Mouse (Mus musculus): Measurements from ENCODE around the gene Mospd3. TPM values are rescaled to one million over a fixed set of nuclear protein-coding genes. Genes with fewer than 3 reads are reported as not detected.
A peak's percentile ranks its signal among the peaks of the same experiment; 100 is the strongest.
"Not testable (repeated sequence)": the region's sequence is repeated elsewhere in the genome, so short reads cannot be mapped to it uniquely, and the experiment has no call there.

Mospd3 gene
- total RNA-seq, 4 experiments from 2014 or later: 19.2 to 28.5 (median 26.2) TPM

DNA sequence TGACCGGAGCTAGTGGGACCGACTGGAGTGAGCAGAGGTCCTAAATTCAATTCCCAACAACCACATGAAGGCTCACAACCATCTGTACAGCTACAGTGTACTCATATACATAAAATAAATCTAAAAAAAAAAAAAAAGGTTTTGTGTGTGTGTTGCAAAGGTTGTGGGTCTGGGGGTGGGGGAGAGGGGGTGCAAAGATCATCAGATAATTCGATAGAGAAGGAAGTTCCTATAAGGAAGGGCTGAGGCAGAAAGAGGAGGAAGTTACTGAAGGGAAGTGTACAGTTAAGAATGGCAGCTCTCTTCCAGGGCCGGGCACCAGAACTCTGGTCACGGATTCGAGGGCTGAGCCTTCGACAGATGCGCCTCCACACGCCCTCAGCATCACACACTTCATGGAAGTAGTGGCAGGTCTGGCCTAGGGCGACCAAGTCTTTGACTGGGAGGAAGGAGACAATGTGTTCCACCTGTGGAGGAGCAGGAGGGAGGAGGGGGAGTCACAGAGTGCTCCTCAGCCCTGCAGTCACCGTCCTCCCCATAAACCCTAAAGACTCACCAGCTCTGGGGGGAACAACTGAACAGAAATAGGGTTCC, 23.2 kb upstream of the Mospd3 start:
- DNase-seq (ENCODE audit: low spot score in 2 of 2): no peak

DNA sequence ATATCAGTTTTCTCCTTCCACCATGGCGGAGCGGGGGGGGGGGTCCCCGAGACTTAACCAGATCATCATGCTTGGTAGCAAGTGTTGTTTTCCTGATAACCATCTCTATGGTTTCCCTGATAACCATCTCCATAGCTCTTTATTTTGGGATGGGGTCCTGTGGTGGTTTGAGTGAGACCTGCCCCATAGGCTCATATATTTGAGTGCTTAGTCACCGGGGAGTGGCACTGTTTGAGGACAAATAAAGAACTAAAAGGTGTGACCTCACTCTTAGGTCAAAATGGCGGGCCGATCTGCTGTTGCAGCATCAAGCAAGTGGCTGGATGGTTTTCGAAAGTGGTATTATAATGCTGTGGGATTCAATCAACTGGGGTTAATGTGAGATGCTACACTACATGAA, 14.5 kb upstream of the Mospd3 start:
- DNase-seq (ENCODE audit: low spot score in 2 of 2): no peak

DNA sequence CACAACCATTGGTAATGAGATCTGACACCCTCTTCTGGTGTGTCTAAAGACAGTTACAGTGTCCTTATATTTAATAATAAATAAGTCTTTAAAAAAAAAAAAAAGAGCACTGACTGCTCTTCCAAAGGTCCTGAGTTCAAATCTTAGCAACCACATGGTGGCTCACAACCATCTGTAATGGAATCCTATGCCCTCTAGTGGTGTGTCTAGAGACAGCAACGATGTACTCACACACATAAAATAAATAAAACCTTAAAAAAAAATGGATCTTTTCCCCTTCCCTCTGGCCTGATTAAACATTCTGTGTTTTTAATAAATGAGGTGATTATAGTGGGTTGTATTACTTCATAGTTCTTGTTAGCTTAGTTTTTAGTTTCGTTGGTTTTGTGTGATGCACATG, 14.1 kb upstream of the Mospd3 start:
- DNase-seq (ENCODE audit: low spot score in 2 of 2): not testable (repeated sequence)

DNA sequence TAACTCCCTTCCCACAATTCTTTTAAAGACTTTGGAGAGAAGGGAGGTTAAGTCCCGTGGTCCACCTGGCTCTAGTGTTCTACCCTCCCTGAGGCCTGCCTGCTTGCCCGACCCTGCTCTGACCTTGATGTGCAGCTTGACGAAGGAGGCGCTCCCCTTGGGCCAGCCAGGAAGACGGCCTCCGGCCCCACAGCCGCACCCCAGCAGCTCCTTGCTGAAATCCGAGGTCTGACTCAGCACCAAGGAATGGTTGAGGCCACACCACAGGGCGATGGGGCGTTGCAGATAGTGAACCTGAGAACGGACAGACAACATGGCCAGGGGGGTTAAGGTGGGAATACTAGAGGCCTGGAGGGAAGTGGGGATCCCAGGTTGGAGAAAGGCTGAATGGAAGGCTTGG, 12.7 kb upstream of the Mospd3 start, which contains the start of gene Pcolce:
Pcolce (minus strand) TSS at position 235 of the 400 bp plus-strand sequence.
- no peak for DNase-seq (ENCODE audit: low spot score in 2 of 2)

DNA sequence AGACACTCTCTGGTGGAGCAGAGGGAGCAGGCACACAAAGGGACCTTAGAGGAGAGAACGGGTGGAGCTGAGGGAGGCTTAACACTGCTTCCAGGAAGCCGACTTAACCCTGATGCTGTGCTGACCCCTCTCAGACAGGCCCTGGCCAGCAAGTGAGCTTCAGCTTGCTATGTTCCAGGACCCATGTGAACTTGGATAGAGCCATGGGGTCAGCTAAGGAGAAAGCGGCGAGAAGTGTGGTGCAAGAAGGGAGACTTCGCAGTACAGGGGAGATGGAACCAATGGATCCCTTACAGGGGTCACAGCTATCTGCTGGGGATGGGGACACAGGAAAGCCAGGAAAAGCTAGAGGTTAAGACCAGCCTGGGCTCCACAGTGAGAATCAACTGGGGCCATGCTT, 12.2 kb upstream of the Mospd3 start:
- DNase-seq (ENCODE audit: low spot score in 2 of 2): no peak

DNA sequence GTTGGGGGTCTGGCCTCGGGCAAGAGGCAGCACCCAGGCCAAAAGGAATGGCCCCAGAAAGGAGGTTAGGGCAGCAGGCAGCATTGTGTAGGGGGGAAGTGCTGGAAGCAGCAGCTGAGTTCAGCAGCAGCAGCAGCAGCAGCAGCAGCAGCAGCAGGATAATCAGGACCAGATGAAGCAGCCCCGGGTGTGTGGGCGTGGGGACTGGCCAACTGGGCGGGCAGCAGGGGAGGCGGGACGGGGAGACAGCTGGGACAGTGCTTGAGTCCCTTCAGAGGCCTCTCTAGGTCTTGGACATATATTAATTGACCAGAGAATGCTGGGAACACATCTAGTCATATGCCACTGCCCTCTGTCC, 10.4 kb upstream of the Mospd3 start:
- no peak for DNase-seq (ENCODE audit: low spot score in 2 of 2)

DNA sequence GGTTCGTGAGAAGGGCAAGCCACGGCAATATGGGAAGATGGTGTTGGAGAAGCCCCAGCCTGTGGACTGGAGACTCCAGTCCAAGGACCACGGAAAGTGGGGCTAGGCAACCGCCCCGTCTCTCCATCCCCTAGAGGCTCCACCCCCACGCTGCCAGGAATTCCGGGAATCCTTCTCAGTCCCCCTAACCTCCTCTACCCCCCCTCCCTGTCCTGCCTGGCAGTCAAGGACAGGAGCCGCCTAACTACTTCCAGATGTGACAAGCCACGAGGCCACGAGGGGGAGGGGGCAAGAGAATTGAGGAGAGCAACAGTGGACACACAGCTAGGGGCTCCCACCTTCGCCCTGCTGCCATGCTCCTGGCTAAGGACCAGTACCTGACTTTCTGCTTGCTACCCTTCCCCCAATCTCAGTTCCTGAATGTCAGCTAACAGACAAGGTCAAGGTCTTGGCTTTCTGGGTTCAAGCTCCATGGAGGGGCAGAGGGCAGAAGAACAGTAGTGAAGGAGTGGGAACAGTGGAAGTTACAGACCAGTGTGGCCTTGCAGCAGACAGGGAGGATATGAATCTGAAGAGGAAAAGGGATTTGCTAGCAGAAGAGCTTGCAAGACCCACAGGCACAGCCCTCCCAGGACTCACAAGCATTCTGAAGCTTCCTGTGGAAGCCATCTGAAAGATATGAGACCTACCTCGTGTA, 9.8 kb upstream of the Mospd3 start:
- DNase-seq (ENCODE audit: low spot score in 2 of 2): no peak

DNA sequence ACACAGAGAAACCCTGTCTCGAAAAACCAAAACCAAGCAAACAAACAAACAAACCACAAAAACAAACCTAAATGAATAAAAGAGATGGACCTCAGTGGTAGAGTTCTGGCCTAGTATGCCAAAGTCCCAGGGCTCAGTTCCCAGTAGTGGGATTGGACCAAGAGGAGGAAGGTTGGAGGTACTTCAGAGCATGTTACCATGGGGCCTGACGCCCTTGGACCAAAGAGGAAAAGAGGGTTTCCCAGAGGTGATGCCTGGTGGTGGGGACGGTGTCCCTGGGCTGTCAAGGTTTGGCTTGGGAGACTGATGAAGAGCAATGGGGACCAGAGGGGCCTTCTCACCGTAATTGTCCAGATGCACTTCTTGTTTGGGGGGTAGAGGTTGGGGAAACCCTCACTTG, 9.2 kb upstream of the Mospd3 start:
- DNase-seq (ENCODE audit: low spot score in 2 of 2): no peak

DNA sequence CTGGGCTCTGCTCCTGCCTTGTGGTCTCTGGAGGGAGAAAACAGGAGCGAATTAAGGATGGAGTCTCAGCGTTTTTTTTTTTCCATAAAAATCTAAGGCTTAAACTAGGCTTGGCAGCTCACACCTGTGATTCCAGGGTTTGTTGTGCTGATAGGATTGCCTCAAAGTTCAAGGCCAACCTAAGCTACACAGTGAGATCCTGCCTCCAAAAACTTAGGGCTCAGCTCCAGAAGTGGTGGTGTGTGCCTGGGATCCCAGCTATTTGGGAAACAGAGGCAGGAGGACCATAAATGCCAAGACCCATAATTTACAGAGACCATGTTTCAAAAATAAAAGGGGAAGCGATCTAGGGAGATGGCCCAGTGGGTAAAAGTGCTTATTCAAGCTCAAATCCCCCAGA, 8.4 kb upstream of the Mospd3 start:
- DNase-seq (ENCODE audit: low spot score in 2 of 2): no peak

DNA sequence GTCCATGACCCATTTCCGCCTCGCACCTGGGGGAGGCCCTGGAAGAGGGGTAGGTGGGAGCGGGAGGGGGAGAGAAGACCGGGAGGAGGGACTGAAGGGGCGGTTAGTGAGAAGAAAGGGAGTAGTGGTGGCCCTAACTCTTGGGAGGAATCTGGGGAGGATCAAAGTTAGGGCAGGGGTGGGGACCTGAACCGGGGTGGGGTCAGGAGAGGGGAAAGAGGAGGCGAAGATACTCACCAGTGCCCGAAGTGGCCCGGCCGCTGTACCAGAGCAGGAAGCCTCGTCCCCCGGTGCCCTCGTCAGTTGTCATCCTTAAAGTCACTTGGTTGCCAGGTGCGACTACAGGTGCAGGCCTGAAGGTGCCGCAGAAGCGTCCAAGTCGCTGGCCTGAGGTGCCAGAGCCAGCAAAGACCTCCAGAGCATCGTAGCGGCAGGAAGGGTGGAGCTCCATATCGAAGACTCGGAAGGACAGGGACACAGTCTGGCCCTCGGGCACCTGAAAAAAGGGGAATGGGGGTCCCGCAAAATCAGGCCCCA, 7.9 kb upstream of the Mospd3 start:
- no peak for DNase-seq (ENCODE audit: low spot score in 2 of 2)

DNA sequence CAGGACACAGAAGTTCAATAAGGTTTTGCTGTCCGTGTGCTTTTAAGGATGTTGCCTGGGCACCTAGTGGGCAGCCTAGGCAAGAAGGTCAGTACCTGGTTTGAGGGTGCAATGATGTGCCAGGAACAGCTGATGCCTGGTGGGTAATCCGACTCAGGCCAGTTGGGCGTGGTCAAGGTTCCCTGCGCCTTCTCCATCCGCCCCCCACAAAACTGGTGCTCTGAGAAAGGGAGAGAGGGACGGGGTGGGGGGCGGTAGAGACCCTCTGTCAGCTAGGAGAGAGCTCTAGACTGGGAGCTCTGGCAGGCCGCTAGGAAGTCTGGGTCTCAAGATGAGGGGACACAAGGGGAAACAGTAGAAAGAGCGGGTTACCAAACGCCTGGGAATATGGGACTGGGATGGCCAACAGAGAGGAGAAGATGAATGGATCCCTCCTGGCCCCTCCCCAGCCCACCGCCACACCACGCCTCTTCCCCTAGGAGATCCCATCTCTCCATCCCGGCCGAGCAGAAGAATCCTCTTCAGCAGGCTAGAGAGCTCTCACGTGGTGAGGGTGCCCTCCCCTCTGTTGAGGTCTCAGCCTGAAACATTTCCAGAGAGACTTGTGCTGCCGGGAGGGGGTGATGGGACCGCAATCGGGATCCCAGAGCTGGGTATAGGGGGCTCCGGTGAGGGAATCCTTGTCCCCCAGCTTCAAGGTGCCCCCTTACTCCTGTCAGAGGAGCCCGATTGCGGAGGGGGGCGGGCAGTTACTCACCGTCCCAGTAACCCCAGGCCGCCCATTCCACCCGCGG, 7.2 kb upstream of the Mospd3 start:
- DNase-seq (ENCODE audit: low spot score in 2 of 2): no peak

DNA sequence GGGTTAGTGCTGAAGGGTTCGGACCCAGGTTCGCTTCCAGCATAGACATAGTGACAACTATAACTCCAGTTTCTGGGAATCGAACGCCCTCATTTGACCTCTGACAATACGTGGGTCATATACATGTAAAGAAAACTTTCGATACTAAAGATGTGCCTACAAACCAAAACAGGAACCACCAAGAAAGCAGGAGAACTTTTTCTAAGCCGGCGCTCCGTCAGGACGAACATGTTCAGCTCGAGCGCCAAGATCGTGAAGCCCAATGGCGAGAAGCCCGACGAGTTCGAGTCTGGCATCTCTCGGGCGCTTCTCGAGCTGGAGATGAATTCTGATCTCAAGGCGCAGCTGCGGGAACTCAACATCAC, 489 bp upstream of the Mospd3 start:
- DNase-seq (ENCODE audit: low spot score in 2 of 2): no peak

DNA sequence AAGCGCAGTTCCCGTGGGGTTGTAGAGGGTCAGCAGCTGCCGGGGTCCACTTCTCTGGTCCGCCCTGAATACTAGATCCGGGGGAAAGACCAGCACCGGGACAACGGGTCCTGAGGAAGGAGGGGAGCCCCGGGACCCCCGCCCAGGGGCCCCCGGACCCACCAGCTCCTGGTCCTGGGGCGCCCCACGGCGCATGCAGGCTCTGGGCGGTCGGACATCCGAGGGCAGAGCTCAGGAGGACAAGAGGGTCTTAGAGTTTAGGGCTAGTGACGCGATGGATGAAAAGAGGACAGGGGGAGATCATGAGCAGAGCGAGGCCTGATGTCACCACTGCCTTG, 608 bp downstream of the Mospd3 start:
- DNase-seq (ENCODE audit: low spot score in 2 of 2): no peak

DNA sequence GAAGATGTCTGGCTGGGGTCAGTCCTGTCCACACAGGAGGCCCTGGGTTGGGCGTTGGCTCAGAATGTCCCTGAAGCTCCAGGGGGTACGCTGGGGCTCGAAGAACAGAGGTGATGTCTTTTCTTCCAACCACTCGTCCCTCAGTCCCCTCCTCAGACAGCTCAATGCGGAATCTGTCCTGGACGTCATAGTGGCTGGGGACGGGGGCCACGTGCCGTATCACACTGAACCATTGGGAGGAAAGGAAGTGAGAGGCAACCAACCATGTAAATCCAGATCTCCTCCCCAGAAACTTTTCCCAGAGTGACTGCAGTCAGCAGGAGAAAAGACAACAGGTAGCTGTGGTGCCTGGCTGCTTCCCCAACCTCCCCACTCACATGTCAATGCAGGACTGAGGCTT, 1.3 kb downstream of the Mospd3 start:
- DNase-seq (ENCODE audit: low spot score in 2 of 2): no peak

DNA sequence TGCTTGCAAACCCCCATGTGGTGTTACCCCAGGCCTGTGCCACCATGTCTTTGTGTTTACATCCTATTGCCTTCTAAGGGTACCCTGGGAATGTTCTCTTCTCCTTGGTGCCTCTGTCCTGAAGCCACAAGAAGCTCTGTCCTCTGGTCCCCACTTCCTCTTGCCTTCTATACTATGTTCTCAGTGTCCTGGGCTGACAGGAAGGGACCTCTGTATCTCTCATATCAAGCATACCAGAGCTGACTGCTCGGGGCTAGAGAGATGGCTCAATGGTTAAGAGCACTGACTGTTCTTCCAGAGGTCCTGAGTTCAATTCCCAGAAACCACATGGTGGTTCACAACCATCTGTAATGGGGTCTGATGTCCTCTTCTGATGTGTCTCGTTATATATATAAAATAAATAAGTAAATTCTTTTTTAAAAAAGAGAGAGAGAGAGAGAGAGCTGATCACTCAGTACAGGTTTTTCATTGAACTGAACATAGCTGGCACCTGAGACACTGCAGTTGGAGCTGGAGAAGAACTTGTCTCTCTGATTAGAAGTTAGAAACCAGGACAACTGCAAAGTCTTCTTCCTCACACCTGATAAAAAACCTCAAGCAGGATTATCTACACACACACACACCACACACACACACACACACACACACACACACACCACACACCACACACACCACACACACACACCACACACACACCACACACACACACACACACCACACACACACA, 2.6 kb downstream of the Mospd3 start:
- DNase-seq (ENCODE audit: low spot score in 2 of 2): no peak

DNA sequence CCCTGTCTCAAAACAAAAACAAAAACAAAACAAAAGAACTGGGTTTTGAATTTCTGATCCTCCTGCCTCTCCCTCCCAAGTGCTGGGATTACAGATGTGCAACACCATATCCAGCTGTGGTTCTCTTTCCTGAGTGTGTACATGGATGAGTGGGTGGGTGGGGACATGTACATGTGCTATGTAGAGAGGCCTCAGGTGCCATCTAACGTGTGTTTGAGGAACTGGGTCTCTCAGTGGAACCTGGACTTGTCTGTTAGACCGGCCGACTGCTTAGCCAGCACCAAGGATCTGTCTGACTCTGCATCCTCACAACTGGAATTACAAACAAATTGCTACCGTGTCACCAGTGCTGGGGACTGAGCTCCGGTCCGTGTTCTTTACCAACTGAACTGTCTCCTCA, 3.2 kb downstream of the Mospd3 start:
- no peak for DNase-seq (ENCODE audit: low spot score in 2 of 2)

DNA sequence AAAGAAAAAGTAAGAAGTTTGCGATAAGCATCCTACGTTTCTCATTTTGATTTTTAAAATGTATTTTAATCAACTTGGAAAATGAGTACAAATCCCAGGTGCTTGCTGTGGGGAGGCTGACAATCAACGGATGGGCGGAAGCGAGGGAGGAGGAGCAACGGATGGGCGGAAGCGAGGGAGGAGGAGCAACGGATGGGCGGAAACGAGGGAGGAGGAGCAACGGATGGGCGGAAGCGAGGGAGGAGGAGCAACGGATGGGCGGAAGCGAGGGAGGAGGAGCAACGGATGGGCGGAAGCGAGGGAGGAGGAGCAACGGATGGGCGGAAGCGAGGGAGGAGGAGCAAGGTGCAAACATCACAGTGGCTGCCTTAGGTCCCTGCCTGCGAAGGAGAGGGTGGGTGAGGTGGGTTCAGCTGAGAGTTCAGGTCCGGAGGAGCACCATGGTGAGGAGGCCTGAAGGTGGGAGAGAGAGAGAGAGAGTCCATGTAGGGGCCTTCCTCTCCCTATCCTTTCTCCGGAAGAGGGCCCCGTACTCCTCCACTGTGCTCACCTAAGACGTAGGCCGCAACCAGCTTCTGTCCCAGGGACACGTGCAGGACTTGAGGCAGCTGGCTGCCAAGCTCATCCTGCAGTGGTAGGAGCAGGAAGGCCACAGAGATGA, 4.1 kb downstream of the Mospd3 start:
- DNase-seq (ENCODE audit: low spot score in 2 of 2): no peak

DNA sequence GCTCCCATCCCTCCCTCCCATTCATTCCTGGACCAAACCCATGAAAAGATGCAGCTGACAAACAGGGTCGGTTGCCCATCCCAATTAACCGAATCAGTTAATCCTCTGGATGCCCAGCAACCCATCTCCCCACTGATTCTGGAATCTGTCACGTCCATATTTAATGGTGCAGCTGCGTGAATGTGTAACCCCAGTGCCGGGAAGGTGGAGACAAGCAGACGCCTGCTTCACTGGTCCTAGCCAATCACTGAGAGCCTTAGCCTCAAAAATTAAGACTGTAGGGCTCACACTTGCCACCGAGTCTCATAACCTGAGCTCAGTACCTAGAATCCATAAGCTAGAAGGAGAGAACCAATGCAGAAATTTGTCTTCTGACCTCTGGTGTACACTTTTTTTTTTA, 4.9 kb downstream of the Mospd3 start:
- no peak for DNase-seq (ENCODE audit: low spot score in 2 of 2)

DNA sequence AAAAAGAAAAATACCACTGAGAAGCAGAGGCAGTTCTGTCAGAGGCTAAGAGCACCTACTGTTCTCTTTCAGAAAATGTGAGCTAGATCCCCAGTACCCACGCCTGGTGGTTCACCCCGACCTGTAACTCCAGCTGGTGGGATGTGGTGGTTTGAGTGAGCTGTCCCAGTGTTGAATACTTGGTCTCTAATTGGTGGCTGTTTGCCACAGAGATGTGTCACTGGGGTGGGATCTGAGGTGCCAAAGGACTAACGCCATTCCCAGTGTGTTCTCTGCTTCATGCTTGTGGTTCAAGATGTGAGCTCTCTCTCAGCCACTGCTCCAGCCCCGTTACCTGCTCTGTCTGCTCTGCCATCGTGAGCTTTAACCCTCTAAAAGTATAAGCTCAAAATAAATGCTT, 10.4 kb downstream of the Mospd3 start:
- no peak for DNase-seq (ENCODE audit: low spot score in 2 of 2)

DNA sequence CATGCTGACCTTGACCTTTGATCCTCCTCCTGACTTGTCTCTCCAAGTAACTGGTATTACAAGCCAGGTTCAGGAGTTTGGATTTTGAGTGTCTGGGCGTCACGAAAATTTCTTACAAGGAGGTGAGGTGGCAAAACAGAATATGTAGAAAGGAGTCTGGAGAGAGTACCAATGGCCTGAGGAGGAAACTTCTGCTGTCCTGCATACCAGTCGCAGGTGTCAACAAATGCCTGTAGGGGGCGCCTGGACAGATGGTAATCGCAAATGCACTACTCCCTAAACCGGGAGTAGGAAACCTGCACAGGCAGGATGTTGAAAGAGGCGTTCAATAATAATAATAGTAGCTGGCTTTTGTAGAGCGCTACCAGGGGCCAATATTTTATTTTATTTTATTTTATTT, 15.9 kb downstream of the Mospd3 start:
- peak; percentile 58 to 59 for DNase-seq (ENCODE audit: low spot score in 2 of 2)

DNA sequence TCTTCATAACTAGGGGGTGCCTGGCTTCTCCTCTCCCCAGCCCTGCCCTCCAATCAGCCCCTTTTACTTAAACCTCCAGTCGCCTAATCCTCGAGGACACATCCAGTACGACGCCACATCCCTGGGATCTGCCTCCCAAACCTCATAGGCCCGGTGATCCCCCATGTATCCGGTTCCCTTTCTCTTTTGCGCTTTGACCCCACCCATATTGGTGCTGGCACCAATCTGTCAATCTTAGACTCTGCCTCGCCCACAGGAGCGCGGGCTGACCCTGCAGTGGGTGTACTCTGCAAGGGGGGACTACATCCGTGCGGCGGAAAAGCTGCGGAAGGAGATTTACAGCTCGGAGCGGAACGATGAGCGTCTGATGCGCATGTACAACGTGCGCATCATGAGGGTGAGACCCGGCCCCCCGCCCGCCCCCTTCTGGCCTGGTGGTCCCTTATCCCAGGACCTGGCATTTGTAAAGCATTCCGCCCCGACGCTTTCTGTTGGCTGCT, 17.1 kb downstream of the Mospd3 start:
- peak; percentile 43 to 46 for DNase-seq (ENCODE audit: low spot score in 2 of 2)
